Mouse (Mus musculus) left cerebral cortex, adult 18-20 months (tissue): Measurements from ENCODE around the gene Car12. TPM values are rescaled to one million over a fixed set of nuclear protein-coding genes. Genes with fewer than 3 reads are reported as not detected.

Experiments used
- DNase-seq, 2 experiments: peaks; one replicate each; pipeline ENCODE4 v3.0.0; 2021 to 2022; ENCODE audit warnings: low spot score in 2 of 2, mixed read lengths in 1 of 2
- total RNA-seq, 2 experiments: library from RNA; stranded (reverse); gene quantifications; 2 replicates each; pipeline ENCODE4 v1.2.3; 2021

Car12 gene
- total RNA-seq, 2 experiments from 2014 or later, result 15.5 to 20.4 TPM

DNA sequence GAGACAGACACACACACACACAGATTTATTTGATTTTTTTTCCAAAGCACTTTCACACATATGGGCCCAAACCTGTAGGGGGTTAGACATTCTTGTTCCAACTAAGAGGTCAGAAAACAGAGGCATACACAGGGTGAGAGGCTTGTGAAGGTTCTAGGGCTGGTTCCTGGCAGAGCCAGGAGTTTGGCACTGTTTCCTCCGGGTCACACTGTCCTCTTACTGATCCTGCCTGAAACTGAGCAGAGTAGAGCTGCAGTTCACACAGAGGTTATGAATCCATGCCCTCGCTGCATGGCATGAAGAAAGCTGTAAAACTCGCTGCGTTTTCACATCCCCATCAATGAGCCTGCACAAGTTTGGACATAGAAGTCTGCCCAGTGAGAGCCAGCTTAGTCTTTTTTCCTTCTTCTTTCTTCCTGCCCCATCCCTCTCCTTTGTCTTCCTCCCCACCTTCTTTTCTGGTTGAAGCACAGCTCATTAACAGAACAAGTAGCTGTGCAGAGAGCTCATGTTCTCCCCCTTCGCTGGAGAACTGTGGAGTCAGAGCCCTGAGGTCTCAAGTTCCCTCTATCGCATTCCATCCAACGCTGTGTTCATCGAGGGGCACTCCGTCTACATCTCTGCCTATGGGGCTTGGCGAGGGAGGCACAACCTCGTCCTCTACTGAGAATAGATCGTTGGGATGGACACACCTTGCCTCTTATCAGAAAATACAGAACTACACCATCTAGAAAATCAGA, 4.5 kb upstream of the Car12 start:
- DNase-seq, result no peak

DNA sequence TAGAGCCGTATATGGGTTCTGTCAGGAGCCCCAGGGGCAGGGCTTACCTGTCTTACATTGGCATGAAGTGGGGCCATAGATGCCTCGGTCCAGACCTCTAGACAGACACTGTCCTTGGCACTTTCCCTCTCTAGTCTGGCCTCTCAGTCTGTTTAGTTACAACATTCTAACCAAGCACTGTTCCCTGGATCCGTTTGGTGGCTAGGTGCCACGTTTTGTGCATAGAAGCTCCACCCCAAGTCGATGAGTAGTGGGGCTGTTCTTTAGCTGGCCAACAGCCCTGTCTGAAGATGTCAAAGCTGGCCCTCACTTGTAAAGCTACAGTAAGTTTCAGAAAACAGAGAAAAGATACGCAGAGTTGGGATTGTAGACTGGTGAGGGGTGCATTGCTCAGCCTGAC, 2.9 kb upstream of the Car12 start:
- DNase-seq, result no peak

GRCm38 (mm10) chr9:66714022-66714515, 583 bp downstream of the Car12 start:
- no peak for DNase-seq

DNA sequence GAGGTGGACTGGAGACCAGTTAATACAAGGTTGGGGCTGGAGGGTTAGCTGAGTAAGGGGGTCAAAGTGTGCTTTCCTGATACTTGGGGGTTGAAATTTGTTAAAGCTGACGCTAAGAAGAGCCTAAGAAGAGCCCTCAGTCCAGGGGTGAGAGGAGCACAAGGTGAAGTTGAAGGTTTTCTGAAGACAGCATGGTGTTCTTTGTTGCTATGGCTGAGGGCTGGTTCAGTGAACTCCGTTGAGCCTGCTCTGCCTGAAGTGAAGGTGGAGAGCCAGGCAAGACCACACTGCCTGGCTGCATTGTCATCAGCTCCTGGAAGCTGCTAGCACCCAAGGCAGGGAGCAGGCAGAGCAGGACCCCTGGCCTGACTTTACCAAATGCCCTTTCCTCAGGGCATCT, 1.9 kb downstream of the Car12 start:
- no peak for DNase-seq

- DNase-seq, result peak; percentile 60 to 74
Measured at GRCm38 (mm10) chr9:66716533-66716932, 3.0 kb downstream of the Car12 start.

- DNase-seq, result no peak
Measured at GRCm38 (mm10) chr9:66720686-66721450, 7.4 kb downstream of the Car12 start.

- DNase-seq, result no peak
Measured at GRCm38 (mm10) chr9:66722187-66722868, 8.8 kb downstream of the Car12 start.

DNA sequence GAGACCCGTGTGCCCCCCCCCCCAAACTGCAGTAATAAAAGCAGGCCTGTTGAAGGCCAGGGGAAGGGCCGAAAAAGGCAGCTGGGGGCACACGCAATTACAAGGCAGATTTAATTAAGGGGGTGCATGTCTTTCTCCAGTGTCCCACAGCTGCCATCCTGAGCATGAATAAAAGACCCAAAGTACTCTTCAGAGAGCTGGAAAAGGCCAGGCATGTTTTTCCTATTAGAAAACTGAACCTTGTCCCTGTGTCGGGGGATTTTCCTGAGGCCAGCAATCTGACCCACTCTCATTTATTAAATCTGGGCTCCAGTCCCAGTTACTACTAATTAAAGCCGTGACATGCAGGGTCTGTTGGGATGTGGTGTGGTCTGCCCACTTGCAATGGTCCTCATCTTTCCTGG, 9.4 kb downstream of the Car12 start:
- DNase-seq, result no peak

DNA sequence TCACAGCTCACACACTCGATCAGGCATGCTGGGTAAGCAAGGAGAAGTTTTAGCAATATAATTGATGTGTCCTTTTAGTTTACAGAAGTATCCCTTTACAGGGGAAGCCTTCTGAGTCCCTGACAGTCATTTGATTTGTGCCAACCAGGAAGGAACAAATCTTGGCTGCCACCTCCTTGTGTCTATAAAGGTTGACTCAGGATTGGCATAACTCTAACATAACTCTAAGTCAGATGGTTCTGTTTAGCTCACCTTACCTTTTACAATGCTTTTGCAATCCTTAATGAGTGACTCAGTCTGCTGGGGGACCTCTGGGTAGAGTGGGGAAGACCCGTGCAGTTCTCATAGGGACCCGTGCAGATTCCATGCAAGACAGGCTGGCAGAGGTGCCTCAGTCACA, 12.1 kb downstream of the Car12 start:
- DNase-seq, result no peak

DNA sequence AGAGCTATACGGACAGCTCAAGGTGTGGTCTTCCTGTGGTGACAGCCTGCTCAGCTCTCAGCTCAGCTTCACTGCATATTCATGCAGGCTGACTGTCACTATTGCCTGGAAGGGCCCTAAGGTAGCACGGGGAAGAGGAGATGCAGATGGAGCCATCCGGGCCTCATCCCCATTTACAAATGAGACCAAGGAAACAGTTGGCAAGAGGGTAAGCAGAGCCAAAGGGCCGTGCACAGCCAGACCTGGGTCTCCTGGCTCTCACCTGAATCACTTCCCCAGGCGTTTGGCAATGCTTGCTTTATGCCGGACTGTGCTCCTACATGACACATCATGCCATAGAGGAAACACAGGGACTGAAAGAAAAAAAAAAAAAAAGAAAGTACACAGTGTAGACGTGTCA, 13.8 kb downstream of the Car12 start:
- no peak for DNase-seq

- no peak for DNase-seq
Measured at GRCm38 (mm10) chr9:66730556-66730955, 17.1 kb downstream of the Car12 start.

DNA sequence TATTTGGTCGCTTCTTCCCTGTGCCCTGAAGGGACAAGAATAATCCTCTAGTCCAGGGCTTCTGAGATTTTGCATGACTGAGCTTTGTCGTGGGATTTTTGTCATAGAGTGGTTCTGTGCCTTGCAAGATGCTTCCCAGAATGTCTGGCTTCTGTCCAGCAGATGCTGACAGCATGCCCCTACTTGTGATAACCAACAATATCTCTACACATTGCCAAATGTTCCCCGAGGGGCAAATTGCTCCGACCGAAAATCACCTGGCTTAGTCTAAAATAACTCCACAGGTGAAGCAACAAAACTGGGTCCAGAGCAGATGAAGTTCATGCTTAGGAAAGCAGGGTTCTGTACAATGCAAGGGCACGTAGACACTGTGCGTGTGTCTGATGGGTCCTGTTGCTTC, 17.8 kb downstream of the Car12 start:
- no peak for DNase-seq

- DNase-seq, result peak; percentile 61 to 75
Measured at GRCm38 (mm10) chr9:66732791-66733691, 19.6 kb downstream of the Car12 start.

GRCm38 (mm10) chr9:66734568-66734967, 21.1 kb downstream of the Car12 start:
- DNase-seq, result no peak

GRCm38 (mm10) chr9:66735122-66735521, 21.6 kb downstream of the Car12 start:
- DNase-seq, result no peak

DNA sequence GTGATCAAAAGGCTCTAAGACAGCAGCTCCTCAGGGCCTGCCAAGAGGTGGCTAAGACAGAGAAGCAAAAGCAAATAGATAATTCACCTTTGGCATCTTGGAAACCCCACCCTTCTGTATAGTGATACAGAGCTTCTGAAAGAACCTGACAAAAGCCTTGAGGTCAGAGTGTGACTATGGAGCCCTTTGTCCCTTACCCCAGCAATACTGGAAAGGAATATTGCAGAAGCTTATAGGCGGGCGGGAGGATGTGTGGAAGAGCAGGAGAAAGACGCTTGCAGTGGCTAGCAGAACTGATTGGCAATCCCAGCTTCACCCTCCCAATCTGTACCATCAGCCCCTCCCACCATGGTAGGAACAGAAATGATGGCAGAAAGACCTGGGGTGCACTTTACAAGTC, 22.5 kb downstream of the Car12 start:
- DNase-seq, result no peak

- no peak for DNase-seq
Measured at GRCm38 (mm10) chr9:66736551-66736950, 23.1 kb downstream of the Car12 start.

DNA sequence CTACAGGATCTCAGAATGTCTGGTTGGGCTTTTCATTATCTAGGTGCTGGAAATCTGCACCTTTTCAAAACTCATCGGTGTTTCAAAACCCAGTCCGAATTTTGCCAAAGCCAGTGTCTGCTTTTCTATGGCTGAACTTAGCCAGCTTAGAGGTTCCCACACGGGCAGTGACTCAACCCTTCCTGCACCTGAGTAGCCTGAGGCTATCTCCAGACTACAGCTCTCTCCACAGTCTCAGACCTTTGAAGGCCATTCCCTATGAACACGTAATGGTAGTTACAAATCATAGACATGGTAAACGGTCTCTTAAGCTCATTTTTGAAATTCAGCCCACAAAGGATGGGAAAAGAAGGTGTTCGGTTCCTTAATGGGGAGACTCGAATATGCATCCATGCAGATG, 26.0 kb downstream of the Car12 start:
- DNase-seq, result no peak

GRCm38 (mm10) chr9:66744531-66744930, 31.0 kb downstream of the Car12 start:
- DNase-seq, result no peak

DNA sequence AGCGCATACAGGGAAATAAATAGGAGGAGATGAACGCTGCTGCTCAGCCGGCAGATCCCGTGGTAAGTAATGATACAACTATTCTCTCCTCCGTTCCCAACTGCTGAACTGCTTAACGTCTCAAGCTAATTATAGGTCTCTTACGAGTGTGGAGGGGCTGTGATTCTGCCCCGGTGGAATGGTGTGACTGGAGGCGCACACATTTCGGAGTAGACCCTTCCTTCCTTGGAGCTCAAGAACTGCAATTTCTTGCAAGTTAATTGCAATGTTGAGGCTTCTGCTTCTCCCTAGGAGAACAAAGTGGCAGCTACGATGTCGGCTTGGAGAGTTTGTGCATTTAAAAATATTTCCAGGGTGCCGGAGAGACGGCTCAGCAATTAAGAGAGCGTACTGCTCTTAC, 34.9 kb downstream of the Car12 start:
- DNase-seq, result peak in 1 of 2 experiments; percentile 28

DNA sequence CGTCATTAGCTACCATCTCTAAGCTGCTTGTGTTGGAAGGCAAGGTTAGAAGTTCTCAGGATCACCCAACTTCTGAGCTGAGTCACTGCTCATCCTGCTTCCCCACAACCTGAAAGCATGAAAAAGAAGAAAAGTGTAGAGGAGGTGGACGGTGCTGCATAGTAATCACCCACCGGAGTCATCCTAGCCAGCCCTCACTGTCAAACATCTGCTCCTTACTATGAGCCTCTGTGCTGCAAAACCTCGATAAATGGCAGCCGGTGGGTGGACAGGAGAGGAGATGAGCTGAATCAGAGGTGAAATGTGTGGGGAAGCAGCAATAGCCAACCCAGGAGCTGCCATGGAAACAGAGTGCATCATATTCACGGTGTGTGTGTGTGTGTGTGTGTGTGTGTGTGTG, 39.4 kb downstream of the Car12 start:
- peak; percentile 14 to 37 for DNase-seq
